Mouse (Mus musculus): ENCODE data around the gene Map3k11. TPM values are rescaled to one million over a fixed set of nuclear protein-coding genes. Genes with fewer than 3 reads are reported as not detected.

Gene Map3k11
- polyA plus RNA-seq, 1 experiment from 2014 or later: 36.6 TPM

DNA sequence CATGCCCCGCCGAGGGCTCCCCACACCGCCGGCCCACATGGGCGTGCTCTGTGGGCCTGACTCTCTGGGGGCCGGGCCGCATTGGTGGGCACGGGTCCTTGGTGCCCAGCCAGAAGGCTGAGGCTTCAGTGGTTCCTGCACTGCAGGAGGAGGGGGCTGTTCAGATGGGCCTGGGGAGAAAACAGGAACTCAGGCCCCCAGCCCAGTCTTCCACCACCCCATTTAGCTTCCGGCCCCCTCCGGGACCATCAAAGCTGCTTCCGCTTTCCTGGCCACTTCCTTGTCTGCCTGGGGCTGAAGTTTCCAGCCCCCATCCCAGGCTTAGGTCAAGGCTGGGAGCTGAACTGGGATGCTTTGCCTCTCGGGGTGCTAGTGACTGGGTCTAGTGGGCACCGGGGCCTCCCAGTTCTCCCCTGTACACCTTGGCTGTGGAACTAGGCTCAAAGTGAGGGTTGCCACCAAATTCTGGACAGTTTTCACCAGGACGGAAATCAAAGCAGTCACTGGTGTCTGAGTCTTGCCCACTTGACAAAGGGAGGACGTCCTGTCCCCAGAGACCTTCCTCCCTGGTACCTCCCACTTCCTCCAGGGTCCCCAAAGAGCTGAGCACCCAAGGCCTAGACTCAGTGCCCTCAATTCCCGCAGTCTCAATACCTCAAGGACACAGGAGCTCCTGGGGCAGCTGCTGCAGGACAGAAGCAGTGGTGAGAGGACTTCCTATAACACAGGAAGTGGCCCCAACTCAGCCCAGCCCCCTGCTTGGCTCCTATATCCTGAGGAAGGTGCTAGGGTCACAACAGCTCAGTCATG is 27.4 kb upstream of the Map3k11 start:
- peak overlapping the region; percentile 26 for H3K4me3 ChIP-seq (ENCODE audit: low read depth, low read length)
- ATAC-seq (ENCODE audit: insufficient read depth) (no peak), DNase-seq (peak; percentile 53)
- H3K27me3 ChIP-seq (ENCODE audit: insufficient read depth, low read length): no peaks in the 10 kb centered on the region
- TF ChIP-seq CTCF (IDR thresholded peaks at IDR 0.05; ENCODE audit: low read depth): no peak
- peaks cover 5% of the 10 kb centered on the region; the same call in 1 of the 2 replicates for H3K4me1 ChIP-seq (ENCODE audit: insufficient read depth)
- peak overlapping the region; percentile 91 for H3K27ac ChIP-seq (ENCODE audit: low read depth)
- no peaks in the 10 kb centered on the region for H3K9me3 ChIP-seq (ENCODE audit: low read depth, low read length)
- peak overlapping the region; percentile 60 for H3K4me2 ChIP-seq
- peaks cover 48% of the 10 kb centered on the region for H3K36me3 ChIP-seq (ENCODE audit: insufficient read depth)
- H3K9ac ChIP-seq: peak overlapping the region; percentile 23; the same call in 1 of the 2 replicates
- WGBS: 68% methylated on average over 16 of the region's 16 CpGs

DNA sequence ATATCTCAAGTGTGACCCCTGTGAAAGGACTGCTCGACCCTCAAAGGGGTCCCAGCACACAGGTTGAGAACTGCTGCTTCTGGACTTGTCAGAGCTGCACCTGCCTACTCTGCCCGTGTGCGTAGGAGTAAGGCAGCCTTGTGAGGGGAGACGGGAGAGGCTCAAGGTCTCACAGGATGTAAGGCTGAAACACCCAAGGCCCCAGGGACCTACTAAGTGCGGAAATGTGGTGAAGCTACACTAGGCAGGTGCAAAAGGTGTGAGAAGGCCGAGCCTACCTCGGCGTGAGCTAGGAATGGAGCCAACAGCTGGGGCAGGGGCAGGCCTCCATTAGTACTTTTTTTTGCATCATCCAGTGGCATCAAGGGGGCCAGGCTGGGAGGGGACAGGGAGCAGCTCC is 26.2 kb upstream of the Map3k11 start:
- peak overlapping the region; percentile 58 for H3K4me3 ChIP-seq (ENCODE audit: low read depth, low read length)
- H3K4me1 ChIP-seq (ENCODE audit: insufficient read depth): peaks cover 5% of the 10 kb centered on the region; the same call in 1 of the 2 replicates
- peak overlapping the region; percentile 60 for H3K4me2 ChIP-seq
- WGBS: 61% methylated on average over 8 of the region's 8 CpGs
- H3K27me3 ChIP-seq (ENCODE audit: insufficient read depth, low read length): no peaks in the 10 kb centered on the region
- no peak for TF ChIP-seq CTCF (IDR thresholded peaks at IDR 0.05; ENCODE audit: low read depth)
- ATAC-seq (ENCODE audit: insufficient read depth) (no peak), DNase-seq (no peak)
- H3K9ac ChIP-seq: peak overlapping the region; percentile 60
- peak overlapping the region; percentile 91; the same call in 1 of the 2 replicates for H3K27ac ChIP-seq (ENCODE audit: low read depth)
- H3K9me3 ChIP-seq (ENCODE audit: low read depth, low read length): no peaks in the 10 kb centered on the region
- H3K36me3 ChIP-seq (ENCODE audit: insufficient read depth): peaks cover 55% of the 10 kb centered on the region

DNA sequence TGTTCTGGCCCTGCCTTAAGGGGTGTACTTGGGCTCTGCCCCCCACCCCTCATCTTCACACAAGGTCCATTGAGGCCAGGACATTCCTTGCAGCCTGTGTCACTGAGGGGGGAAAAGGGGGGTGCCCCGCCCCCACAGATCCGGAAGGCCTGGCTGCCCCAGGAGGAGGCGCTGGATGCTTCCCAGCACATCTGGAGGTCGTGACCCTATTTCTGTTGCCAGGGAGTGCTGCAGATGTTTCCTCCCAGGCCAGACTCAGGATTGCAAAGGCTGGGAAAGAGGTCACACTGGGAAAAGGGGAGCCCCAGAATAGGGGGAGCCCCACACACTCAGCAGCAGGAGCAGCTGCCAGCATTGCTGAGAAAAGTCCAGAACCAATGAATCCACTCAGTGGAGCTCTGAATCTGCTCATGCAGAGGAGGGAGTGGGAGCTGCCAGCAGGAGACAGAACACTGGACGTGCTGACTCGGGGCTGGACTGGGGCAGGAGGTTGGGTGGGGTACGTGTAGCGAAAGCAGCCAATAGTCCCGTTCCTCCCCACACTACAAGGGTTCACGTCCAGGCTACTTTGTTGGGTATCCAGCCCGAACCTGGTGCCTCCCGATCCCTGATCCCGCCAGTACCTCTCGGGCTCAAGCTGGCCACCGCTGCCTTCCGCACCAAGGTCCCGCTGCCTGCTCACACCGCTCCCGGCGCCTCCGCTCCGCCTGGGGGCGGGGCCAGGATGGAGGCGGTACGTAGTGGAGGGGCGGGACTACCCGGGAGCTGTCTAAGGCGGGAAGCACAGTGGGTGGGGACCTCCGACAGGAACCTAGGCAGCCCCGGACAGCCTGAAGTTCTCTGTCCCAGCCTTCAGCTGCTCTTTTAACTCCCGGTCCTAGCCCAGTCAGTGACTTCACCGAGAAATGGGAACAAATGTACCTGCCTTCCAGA is 25.3 kb upstream of the Map3k11 start, which contains the start of gene Sipa1:
Gene Sipa1 (minus strand): TSS at position 727 of the 933 bp plus-strand sequence.
- WGBS: 1% methylated on average over 32 of the region's 32 CpGs
- H3K9me3 ChIP-seq (ENCODE audit: low read depth, low read length): no peaks in the 10 kb centered on the region
- peak within 1 kb of the TSS; percentile 60 for H3K4me2 ChIP-seq
- H3K27ac ChIP-seq (ENCODE audit: low read depth): peak within 1 kb of the TSS; percentile 91
- ATAC-seq (ENCODE audit: insufficient read depth): peak; percentile 95
- peaks cover 5% of the 10 kb centered on the region; the same call in 1 of the 2 replicates for H3K4me1 ChIP-seq (ENCODE audit: insufficient read depth)
- TF ChIP-seq CTCF (IDR thresholded peaks at IDR 0.05; ENCODE audit: low read depth): peak; percentile 23; the same call in 1 of the 2 replicates
- H3K27me3 ChIP-seq (ENCODE audit: insufficient read depth, low read length): no peaks in the 10 kb centered on the region
- peaks cover 50% of the 10 kb centered on the region for H3K36me3 ChIP-seq (ENCODE audit: insufficient read depth)
- peak; percentile 96 for DNase-seq
- peak within 1 kb of the TSS; percentile 58 for H3K4me3 ChIP-seq (ENCODE audit: low read depth, low read length)
- H3K9ac ChIP-seq: peak within 1 kb of the TSS; percentile 60

DNA sequence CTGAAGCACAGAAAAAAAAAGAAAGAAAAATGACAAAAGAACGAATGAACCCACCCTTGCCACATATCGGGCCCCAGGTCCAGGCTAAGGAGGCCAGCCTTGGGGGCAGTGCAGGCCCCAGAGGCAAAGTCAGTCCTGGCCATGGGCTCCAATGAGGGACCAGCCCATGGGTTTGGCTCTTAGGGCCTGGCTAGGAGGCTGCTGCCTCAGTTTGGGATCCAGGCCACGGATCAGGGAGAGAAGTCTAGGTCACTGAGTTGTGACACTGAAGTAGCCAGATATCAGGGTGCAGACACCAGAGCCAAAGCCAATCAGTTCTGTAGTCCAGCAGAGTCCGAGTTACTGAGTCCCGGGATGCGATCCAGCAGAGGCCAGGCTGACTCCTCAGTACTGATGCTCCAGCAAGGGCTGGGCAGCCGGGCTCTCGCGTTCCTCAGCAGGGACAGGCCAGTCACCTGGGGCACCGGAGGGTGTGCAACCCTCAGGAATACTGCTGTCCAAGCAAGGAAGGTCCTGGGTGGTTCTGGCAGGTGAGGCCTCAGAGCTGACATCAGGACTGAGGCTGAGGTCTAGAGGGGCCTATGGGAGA is 23.8 kb upstream of the Map3k11 start:
- DNase-seq (no peak), ATAC-seq (ENCODE audit: insufficient read depth) (no peak)
- TF ChIP-seq CTCF (IDR thresholded peaks at IDR 0.05; ENCODE audit: low read depth): no peak
- peaks cover 5% of the 10 kb centered on the region; the same call in 1 of the 2 replicates for H3K4me1 ChIP-seq (ENCODE audit: insufficient read depth)
- 87% methylated on average over 10 of the region's 10 CpGs for WGBS
- peaks cover 46% of the 10 kb centered on the region for H3K36me3 ChIP-seq (ENCODE audit: insufficient read depth)
- H3K27me3 ChIP-seq (ENCODE audit: insufficient read depth, low read length): no peaks in the 10 kb centered on the region
- H3K9me3 ChIP-seq (ENCODE audit: low read depth, low read length): no peaks in the 10 kb centered on the region
- no peak overlapping the region for H3K27ac ChIP-seq (ENCODE audit: low read depth)
- H3K4me2 ChIP-seq: no peak overlapping the region
- no peak overlapping the region for H3K9ac ChIP-seq
- no peak overlapping the region for H3K4me3 ChIP-seq (ENCODE audit: low read depth, low read length)

DNA sequence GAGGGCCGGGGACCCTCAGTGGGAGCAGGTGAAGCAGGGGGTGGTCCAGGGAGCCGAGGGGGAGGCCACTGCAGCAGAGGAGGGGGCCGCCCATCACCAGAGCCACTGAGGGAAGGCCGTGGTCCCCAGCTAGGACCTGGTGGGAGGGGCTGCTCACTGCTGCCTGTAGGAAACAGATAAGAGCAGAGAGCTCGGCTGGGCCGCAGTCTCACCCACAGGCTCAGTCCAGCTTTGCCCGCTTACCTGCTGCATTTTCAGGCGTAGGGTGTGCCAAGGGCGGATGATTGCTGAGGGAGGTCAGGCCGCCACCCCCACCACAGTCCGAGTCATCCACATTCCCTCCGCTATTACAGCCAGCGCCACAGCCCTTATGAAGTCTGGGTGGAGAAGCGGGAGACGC is 23.1 kb upstream of the Map3k11 start:
- DNase-seq (no peak), ATAC-seq (ENCODE audit: insufficient read depth) (no peak)
- peaks cover 43% of the 10 kb centered on the region for H3K36me3 ChIP-seq (ENCODE audit: insufficient read depth)
- H3K27ac ChIP-seq (ENCODE audit: low read depth): no peak overlapping the region
- H3K9ac ChIP-seq: no peak overlapping the region
- no peak for TF ChIP-seq CTCF (IDR thresholded peaks at IDR 0.05; ENCODE audit: low read depth)
- no peaks in the 10 kb centered on the region for H3K27me3 ChIP-seq (ENCODE audit: insufficient read depth, low read length)
- peaks cover 5% of the 10 kb centered on the region; the same call in 1 of the 2 replicates for H3K4me1 ChIP-seq (ENCODE audit: insufficient read depth)
- no peaks in the 10 kb centered on the region for H3K9me3 ChIP-seq (ENCODE audit: low read depth, low read length)
- H3K4me2 ChIP-seq: no peak overlapping the region
- no peak overlapping the region for H3K4me3 ChIP-seq (ENCODE audit: low read depth, low read length)
- WGBS: 83% methylated on average over 15 of the region's 15 CpGs

DNA sequence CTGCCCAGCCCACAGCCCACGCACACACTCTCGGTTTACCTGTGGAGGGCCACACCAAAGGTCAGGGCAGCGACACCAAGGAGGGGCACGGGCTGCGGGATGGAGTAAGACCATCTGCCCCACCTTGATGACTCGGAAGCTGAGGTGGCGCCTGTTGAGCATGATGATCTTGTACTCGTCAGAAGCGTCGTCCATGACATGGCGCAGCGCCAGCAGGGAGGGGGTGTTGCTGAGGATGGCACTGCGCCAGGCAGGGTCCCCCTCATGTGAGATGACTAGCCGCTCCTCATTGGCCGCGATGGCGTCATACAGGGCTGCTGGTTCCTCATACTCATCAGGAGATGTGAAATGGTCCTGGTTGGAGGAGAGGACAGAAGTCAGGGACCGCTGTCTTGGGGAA is 22.2 kb upstream of the Map3k11 start:
- no peak overlapping the region for H3K27ac ChIP-seq (ENCODE audit: low read depth)
- 86% methylated on average over 18 of the region's 18 CpGs for WGBS
- peaks cover 48% of the 10 kb centered on the region for H3K36me3 ChIP-seq (ENCODE audit: insufficient read depth)
- no peaks in the 10 kb centered on the region for H3K27me3 ChIP-seq (ENCODE audit: insufficient read depth, low read length)
- no peak overlapping the region for H3K4me2 ChIP-seq
- DNase-seq (no peak), ATAC-seq (ENCODE audit: insufficient read depth) (no peak)
- H3K9ac ChIP-seq: no peak overlapping the region
- H3K4me1 ChIP-seq (ENCODE audit: insufficient read depth): peaks cover 5% of the 10 kb centered on the region; the same call in 1 of the 2 replicates
- no peaks in the 10 kb centered on the region for H3K9me3 ChIP-seq (ENCODE audit: low read depth, low read length)
- no peak for TF ChIP-seq CTCF (IDR thresholded peaks at IDR 0.05; ENCODE audit: low read depth)
- H3K4me3 ChIP-seq (ENCODE audit: low read depth, low read length): no peak overlapping the region
